Mouse (Mus musculus) brain, embryonic 18.5 days (tissue): Measurements from ENCODE around the gene Trmu.
"Not testable (repeated sequence)": the region's sequence is repeated elsewhere in the genome, so short reads cannot be mapped to it uniquely, and the experiment has no call there.

Source experiments
- DNase-seq: peaks from one replicate; pipeline ENCODE4 v3.0.0-alpha.2; 2012; ENCODE audit warnings: low read depth, low spot score

Trmu gene

DNA sequence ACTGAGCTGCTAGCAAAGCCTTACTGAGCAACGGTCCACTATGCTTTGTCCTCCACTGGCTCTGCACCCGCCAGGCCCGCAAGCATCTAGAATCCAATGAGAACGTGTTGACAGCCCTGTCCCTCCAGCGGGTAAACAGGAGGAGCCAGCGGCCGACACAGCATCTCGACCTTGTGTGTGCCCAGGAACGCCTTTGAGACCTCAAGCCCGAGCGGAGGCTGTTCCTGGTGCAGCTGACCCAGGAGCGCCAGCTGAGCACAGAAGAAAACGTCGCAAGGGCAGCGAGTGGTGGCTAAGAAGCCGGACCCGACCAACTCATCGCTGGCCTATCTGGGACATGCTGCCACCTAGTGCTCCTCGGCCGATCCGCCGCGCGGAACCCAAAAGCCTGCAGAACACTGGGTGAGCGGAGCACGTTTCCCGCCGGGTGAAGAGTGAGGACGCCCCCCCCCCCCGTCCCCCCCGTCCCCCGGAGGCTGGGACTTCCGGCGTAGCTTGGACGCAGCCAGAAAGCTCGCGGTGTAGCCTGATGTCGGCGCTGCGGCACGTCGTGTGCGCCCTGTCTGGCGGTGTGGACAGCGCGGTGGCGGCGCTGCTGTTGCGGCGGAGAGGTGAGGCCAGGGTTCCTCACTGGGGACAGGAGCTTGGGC is at the start of gene Trmu:
TSS of gene Trmu (plus strand) at position 465 of the 650 bp plus-strand sequence.
- DNase-seq, result peak; percentile 85

DNA sequence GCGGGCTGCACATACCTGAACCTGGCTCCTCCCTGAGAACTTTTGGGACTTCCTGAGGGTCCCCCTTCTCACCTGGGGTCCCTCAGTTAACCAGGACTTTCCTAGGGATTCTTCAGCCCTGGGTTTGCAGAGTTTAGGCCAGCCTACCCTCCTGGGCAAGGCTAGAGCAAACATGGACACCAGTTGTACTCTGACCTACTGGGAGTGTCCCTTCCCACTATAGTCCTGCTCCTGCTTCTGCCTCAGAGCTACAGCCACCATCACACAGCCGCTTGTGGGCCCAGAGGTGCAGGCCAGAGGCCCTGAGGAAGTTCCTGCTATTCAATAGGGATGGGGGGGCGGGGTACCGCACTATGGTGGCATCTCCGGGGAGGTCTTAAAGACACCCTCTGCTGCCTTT is 49.6 kb upstream of the Trmu start:
- no peak for DNase-seq

DNA sequence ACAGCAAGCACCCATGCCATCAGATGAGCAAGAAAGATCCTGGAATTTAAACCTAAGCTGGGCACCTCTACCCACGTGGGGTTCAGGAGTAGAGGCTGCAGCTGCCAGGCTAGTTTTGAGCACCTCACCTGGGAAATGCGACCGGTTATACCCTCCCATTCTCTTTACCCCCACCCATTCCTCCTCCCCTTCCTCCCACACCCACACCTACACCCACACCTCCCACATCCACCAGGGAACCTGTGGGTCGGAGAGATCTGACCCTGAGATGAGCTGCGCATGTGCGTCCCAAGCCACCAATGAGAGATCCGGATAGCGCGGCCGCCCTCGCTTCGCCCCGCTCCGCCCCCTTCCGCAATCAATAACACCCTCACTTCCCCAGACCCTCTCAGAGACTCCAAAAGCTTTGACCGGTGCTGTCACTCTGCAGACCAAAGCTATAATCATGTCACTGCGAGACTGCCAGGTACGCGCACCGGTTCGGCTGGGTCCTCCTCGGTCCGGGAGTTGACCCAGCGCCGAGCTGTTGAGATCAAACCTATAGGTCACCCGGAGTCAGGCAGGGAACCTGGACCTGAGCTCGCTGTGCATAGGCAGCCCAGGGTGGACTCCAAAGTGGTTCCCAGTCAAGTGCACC is 47.0 kb upstream of the Trmu start, which contains the start of gene Ttc38:
TSS of gene Ttc38 (plus strand) at position 353 of the 637 bp plus-strand sequence.
- peak; percentile 20 for DNase-seq

DNA sequence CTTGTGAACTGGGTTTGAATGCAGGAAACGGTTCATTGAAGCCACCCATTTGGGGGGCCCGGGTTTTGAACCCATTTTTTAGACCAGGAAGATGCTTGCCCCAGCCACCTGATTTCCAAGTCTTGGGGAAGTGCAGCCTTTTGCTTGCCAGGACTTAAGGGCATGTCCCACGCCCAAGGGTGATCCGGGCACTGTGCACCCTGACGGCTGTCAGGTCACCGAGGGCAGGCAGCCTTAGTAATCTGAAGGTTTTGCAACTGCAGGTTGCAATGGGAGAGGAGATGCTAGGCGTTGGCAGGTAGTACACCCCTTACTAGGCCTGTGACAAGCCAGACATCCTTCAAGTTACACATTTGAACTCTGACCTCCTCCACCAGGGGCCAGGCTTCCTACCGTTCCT is 46.5 kb upstream of the Trmu start:
- no peak for DNase-seq

DNA sequence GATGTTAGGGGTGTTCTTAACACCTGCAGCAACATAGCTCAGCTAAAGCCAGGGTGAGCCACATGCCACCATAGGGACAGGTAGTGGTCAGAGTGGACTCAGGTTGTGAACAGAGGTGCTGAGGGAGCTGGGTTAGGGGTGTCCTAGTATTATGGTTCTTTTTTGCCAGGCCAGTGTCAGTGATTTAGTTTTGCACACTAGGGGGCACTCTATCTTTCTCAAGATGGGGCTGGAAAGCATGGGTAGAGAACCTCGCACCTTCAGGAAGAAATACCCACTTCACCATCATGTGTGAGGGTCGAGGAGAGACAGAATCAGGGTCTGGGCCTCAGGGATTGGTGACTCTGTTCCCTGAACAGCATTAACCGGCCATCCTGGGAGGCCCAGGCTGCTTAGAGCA is 43.8 kb upstream of the Trmu start:
- no peak for DNase-seq

DNA sequence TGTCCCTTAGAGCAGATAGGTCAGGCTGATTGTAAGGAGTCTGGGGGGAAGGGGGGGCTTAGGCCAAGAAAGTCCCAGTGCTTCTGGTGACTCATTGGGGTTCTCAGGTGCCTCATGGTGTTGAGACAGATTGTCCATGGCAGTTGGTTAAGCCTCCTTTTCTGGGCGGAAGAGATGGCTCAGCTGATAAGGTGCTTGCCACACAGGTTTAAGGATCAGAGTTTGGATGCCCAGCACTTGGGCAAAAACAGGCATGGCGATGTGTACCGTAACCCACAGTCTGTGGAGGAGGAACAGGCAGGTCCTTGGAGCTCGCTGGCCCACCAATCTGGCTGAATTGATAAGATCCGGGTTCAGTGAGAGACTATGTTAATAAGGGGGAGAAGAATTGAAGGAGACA is 42.2 kb upstream of the Trmu start:
- DNase-seq, result no peak

DNA sequence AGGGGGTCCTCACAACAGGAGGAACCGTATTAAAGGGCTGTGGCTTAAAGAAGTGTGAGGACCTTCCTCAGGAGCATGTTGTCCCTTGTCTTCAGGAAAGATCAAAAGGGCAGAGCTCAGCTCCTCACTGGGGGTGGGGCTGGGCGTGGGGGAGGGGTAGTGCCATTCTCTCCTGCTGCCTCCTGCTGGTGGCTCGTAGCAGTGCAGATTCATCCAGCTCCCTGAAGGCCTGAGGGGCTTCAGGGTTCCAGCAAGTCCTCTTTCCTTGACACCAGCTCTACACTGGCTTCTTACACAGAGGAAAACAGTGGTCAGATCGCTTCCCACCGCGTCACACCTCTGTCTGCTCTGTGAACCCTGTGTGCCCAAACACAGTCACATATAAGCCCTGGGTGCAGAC is 38.1 kb upstream of the Trmu start:
- DNase-seq, result no peak

DNA sequence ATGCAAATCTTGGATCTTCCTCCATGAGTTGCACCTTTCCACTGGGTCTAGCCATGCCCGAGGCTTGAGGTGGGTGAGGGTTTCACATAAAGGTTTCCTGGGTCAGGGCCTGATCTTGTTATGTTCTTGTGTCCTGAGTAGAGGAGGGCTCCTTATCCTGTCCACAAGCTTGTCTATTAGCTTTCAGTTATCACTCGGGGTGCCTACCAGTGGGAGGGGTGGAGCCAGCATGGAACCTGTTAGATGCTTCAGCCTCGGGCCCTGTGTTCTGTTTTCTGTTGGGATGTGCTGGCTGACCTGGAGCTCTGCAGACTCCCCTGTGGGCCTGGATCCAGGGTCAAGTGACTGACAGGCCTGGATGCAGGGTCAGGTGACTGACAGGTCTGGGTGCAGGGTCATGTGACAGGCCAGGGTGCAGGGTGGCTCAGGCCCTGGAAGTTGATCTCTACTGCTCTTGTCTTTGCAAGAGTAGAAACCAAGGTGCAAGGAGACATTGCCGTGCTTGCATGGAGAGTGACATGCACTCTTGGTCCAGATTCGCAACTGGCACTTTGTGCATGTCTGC is 37.2 kb upstream of the Trmu start:
- DNase-seq, result no peak

DNA sequence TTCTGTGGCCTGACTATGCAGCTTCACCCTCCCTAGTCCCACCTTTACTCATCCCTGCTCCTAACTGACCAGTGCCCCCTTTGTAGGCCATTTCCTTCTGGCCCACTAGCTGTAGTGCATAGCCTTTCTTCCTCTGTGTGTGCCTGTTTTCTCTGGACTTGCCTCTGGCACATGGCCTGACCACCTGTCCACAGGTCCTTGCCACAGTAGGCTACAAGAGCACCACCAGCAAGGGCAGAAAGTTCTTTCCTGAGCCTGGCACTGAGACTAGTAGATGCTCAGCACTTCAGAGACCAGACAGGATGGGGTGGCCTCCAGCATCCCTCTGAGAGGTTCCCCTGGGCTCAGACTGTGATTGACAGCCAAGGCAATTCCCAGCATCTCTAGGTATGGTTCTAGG is 34.0 kb upstream of the Trmu start:
- DNase-seq, result no peak

DNA sequence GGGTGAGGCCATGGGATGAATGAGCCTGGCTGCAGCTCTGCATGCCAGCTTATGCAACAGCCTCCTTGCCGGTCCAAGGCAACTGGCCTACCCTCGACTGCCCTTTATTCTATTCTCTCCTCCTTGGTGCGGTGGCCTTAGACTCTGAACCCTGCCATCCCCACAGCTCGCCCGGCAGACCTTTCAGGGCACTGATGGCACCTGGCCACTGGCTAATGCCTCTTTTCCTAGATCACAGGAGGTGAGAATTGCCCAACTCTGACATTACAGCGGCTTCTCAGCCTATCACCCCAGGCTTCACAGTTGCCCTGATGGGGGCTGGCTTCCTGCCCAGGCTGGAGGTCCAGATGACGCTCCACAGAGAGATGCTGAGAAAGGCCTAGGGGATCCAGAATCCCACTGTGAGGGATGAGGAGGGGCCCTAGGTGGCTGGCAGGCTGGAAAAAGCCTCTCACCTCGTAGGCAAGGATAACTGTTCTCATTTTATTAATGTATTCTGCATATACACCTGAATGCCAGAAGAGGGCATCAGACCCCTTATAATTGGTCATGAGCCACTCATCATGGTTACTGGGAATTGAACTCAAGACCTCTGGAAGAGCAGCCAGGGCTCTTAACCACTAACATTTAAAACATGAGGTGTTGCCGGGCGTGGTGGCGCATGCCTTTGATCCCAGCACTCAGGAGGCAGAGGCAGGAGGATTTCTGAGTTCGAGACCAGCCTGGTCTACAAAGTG is 27.3 kb upstream of the Trmu start:
- DNase-seq, result no peak

DNA sequence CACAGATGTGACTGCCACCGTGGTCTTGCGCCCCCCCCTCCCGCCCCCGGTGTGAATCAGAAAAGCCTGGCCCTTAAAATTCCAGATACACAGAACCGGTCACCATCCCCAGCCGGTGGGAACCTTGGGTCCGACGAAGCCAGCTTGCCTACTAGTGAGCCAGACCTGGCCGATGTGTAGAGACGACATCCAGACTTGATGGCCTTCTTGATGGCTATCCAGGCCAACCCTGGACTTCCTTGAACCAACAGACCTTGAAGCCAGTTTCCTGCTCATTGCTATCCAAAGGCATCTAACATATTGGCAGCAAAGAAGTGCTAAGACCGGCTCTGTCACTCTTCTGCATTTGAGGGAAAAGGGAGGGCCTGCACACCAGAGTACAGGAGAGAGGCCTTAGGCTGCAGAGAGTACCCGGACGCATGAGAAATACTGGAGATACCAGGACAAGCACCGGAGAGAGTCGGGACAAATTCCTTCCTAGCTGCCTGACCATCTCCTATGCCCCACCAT is 20.1 kb upstream of the Trmu start:
- no peak for DNase-seq

DNA sequence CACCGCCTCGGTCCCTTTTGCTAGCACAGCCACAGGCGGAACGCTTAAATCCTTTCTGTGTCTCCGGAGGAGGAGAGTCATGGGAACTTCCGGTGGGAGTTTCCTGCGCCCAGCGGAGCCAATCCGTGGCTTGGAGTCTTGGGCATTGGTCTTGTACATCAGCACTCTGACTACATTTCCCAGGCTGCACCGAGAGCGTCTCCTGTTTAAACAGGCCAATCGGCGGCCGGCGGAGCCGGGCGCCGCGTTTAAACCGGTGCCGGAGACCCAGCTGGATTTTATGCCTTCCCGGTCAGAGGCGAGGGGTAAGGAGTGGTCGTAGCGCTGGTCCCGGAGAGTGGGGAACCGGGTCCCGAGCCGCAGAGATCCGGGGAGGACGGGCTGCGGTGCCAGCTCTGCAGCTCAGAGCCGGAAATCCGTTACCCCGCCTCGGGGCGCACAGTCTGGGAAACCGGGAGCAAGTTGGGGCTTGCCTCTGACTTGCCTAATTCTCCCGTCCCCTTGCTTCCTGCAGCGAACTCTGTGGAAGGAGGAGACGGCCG is 19.6 kb upstream of the Trmu start, which contains the start of gene Gtse1:
TSS of gene Gtse1 (plus strand) at position 256 of the 542 bp plus-strand sequence.
- DNase-seq, result peak; percentile 95

DNA sequence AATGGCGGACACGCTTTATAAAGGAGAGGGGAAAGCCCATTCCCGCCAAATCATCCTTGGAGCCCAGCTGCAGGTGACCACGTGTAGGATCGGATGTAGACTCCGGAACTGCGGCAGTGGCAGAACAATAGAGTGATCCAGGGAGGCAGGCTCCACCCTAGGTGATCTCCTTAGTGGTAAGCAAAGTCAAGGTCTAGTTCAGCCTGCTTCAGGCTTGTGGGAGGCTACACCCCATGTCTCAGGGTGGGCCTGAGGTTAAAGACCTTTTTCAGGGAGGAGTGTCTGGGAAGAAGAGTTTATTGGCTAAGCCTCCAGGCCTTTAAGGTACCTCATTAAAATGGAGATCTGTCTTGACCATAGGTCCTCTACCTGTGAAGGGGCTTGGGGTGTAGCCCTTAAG is 13.2 kb upstream of the Trmu start:
- DNase-seq, result not testable (repeated sequence)

DNA sequence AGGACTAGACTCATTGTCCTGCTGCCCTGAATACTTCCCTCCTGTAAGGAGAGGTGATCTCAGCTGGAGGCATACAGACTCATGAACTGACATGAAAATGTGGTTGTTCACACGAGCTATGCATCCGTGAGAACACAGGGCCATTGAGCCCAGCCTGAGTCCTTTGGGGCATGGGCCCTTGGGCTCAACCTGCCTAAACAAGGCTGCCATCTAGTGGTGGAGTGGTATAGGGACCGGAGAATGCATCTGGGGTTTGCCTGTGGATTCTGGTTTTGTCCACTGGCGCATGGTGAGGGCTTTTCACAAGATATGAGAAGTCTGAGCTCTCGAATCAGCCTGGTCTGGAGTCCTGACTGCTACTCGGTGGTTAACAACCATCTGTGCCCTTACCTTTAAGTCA is 11.4 kb upstream of the Trmu start:
- no peak for DNase-seq

DNA sequence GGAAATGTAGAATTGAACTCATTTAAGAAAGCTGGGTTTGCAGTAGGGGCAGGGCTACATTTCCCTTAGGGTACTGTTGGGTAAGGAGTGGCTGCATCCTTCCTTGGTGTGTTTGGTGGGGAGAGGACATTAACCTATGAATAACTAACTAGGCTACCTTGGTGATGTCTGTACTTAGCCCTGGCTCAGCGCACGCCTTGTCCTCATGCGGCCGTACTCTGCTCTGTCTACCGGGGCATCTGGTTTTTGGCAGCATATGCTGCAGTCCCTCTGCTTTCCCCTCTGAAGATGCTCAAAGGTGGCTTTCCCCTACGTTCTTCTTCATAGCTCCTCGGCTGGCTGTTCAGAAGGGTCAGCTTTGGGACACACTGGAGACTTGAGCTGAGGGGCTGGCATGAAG is 1.8 kb upstream of the Trmu start:
- no peak for DNase-seq

DNA sequence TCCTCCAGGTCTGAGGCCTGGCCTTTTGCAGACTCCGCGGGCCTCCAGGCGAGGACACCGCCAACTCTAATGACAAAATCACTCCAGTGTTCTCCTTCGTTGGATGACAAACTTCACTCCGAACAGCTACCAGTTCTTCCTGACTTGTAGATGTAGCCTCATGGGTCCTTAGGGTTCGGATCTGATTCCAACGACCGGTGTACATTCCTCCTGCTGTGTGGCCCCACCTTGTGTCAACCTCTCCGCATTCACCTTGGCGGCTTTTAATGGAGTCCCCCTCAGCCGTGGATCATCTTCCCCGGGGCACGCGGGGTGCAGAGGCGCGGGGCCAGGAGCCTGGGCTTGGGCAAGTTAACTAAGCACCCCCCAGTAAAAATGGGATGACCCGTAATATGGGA is 385 bp downstream of the Trmu start:
- DNase-seq, result no peak

DNA sequence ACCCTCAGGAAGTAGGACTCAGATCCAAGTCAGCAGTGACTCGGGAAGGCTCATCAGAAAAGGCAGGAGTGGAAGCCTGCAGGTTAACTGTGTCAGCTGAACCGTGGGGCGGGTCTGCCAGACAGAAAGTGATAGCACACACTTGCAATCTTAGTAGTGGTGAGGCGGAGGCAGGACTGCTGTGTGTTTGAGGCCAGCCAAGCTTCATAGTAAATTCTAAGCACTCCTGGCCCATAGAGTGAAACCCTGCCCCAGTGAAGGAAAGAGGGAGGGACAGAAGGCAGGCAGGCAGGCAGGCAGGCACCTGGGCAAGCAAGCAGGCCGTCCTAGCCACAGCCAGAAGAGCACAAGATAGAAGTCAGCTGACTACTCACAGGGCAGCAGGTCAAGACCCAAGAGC is 6.5 kb downstream of the Trmu start:
- no peak for DNase-seq

DNA sequence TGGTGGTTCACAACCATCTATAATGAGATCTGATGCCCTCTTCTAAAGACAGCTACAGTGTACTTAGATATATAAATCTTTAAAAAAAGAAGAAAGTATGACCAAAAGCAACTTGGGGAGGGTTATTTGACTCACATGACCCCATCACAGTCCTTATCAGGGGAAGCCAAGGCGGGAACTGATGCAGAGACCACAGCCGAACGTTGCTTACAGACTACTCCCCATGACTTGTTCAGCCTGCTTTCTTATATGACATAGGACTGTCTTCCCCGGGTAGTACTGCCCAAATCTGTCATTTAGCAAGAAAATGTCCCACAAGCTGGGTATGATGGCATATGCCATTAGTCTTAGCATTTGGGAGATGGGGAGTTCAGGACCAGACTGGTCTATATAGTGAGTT is 10.1 kb downstream of the Trmu start:
- no peak for DNase-seq

DNA sequence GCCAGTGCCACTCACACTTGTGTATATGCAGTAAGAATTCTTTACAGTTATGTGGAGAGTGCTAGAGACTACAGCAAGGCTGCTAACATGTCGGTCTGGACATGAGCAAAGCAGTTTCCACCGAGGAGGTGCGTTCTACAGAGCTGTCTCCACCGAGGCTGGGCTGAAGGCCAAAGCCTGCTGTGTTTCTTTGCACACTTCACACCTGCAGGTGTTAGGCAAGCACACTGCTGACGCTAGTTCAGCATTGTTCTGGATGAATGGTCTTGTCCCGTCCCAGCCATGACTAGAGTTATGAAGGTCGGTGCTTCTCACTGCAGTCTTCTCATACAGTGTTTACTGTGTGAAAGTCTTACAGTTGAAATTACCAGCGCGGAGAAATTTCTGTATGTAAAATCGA is 12.9 kb downstream of the Trmu start:
- DNase-seq, result no peak

DNA sequence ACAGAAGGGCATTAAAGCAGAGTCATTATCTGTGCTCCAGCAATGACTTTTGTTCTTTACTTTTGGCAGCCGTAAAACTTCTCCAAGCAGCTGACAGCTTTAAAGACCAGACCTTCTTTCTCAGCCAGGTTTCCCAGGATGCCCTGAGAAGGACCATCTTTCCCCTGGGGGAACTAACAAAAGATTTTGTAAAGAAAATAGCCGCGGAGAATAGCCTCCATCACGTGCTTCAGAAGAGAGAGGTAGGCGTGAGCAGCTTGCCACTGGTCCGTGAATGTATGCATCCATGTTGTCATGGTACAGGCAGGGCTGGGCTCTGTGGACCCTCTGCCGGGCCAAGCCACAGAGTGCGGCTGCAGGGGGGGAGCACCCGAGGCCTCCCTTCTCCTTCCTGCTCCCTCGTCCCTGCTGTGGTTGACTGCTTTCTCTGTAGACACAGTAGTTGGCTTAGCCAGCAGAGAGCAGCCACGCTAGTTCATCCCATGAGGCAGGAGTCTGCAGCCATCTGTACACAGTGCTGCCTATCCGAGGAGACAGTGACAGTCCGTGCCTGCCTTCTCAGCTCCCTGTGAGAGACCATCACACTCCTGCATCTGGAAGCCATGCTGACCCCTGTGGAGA is 13.5 kb downstream of the Trmu start:
- no peak for DNase-seq

DNA sequence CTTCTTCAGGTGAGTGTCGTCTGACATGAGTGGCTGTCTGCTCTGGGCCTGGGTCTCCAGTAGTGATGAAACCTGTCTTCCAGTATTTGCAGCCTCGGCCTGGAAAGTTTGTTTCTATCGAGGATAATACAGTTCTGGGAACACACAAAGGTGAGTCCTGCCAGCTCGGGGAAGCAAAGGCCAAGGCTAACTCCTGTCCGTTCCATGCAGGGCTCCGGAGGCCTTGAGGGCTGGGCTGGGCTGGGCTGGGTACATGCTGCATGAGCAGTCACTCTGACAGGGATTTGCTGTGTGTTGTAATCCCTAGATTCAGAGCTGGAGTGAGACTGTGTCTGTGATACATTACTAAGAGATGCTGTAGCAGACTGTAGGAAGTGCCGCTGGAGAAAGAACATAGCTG is 14.8 kb downstream of the Trmu start:
- DNase-seq, result no peak

DNA sequence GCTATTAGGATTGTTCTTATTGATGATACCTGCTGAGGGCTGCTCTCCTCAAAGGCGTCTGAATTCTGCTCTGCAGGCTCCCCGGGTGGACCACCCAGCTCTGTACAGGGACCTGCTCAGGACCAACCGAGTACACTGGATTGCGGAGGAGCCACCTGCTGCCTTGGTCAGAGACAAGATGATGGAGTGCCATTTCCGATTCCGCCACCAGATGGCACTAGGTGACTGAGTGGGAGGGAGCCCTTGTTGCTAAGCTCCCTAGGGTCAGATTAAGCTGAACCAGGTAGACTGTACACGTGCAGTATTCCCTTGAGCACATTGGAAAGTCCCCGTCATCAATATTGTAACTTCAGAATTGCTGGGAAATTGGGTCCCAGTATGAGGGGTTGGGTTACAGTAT is 17.2 kb downstream of the Trmu start:
- DNase-seq, result no peak
